Mouse (Mus musculus) heart, adult 2 months (tissue): Measurements from ENCODE around the gene Rpp21. TPM values are rescaled to one million over a fixed set of nuclear protein-coding genes. Genes with fewer than 3 reads are reported as not detected.
A peak's percentile ranks its signal among the peaks of the same experiment; 100 is the strongest.

Experiments used
- DNase-seq, 2 experiments: peaks; one replicate each; pipeline ENCODE4 v3.0.0; 2021
- H3K27ac ChIP-seq: fragments of 200-600 bp; 2 replicates; pipeline ENCODE4 v1.8.1; 2022
- H3K27me3 ChIP-seq: fragments of 200-500 bp; 2 replicates; pipeline ENCODE4 v1.6.1; 2012; ENCODE audit warnings: mild to moderate bottlenecking, low read length, inconsistent platforms, mixed read lengths; ENCODE audit not compliant: control insufficient read depth, insufficient read depth
- H3K36me3 ChIP-seq: fragments of 200-500 bp; 2 replicates; pipeline ENCODE4 v1.6.1; 2012; ENCODE audit warnings: low read length, inconsistent platforms; ENCODE audit not compliant: control insufficient read depth, insufficient read depth
- H3K4me1 ChIP-seq: fragments of 200-500 bp; 2 replicates; pipeline ENCODE4 v1.6.1; 2011; ENCODE audit warnings: low read length; ENCODE audit not compliant: control insufficient read depth, insufficient read depth
- H3K4me3 ChIP-seq: fragments of 200-600 bp; 2 replicates; pipeline ENCODE4 v1.8.1; 2022
- H3K79me2 ChIP-seq: fragments of 200-500 bp; replicated peaks from 2 replicates; pipeline ENCODE4 v1.6.1; 2012; ENCODE audit warnings: mild to moderate bottlenecking, inconsistent platforms, low read length, moderate library complexity, mixed read lengths; ENCODE audit not compliant: control insufficient read depth, insufficient read depth
- H3K9ac ChIP-seq: fragments of 200-500 bp; 2 replicates; pipeline ENCODE4 v1.6.1; 2012; ENCODE audit warnings: low read depth, mild to moderate bottlenecking, control low read depth, inconsistent platforms, low read length, mixed read lengths
- CTCF ChIP-seq: fragments of 200-600 bp; IDR thresholded peaks from 2 replicates; pipeline ENCODE4 v1.8.1; 2022; ENCODE audit warnings: antibody characterized with exemption, mild to moderate bottlenecking, moderate library complexity
- EP300 ChIP-seq: fragments of 200-500 bp; IDR thresholded peaks from 2 replicates; pipeline ENCODE4 v1.6.1; 2011; ENCODE audit warnings: low read depth, low read length, control low read depth; ENCODE audit not compliant: insufficient read depth
- POLR2A ChIP-seq: fragments of 200-500 bp; IDR thresholded peaks from 2 replicates; pipeline ENCODE4 v1.6.1; 2011; ENCODE audit warnings: mild to moderate bottlenecking, low read depth, low read length, control low read depth; ENCODE audit not compliant: insufficient read depth
- WGBS: fragments of 180-500 bp; shearing (Covaris S2); methylation state at CpG from one replicate; pipeline ENCODE4 v1.1.7; 2018; 5-methylcytosine and 5-hydroxymethylcytosine counted together
- intact Hi-C: fragments of 180-260 bp; cut with DNase I; formaldehyde crosslinking; loops from one replicate; pipeline ENCODE4 v1.15.1; 2025
- polyA plus RNA-seq: library from polyadenylated mRNA; depleted of rRNA; stranded (reverse); fragments of >200 nt; gene quantifications from 2 replicates; pipeline ENCODE4 v1.2.3, GENCODE M21; 2012
- total RNA-seq, 2 experiments: library from RNA; stranded (reverse); gene quantifications; 2 replicates each; pipeline ENCODE4 v1.2.3; 2021

Gene Rpp21
- total and polyA plus RNA-seq, 3 experiments = 35.5 to 59.1 (median 43.8) TPM

DNA sequence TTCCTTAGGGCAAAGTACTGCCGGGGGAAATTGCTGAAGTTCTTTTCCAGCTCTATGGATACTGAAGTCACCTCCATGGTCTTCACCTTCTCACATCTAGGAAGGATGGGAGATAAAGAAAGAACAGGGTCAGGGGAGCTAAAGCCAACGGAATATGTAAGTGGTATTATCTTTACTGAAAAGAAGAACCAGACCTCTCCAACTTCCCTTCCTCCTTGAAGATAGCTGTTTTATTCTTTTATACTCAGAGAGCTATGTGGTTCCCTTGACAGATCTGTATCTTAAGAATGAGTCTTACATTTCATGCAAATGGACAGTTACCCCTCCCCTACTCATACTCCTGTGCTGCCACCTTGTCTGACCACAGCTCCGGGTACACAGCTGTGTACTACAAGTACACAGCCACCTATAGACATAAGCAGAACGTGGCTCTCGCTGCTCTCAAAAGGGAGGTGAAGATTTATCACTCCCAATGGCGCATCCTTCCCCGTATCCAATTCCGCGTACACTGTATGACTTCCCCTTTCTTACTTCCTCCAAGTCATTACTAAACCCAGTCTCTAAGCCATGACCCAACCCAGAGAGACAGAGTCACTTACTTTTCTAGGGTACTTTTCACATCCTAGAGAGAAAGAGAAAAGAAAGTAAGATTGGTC, 3.8 kb upstream of the Rpp21 start:
- no peaks in the 10 kb centered on the region; the same call in 1 of the 2 replicates for H3K36me3 ChIP-seq
- 86% methylated on average over 9 of the region's 9 CpGs for WGBS

DNA sequence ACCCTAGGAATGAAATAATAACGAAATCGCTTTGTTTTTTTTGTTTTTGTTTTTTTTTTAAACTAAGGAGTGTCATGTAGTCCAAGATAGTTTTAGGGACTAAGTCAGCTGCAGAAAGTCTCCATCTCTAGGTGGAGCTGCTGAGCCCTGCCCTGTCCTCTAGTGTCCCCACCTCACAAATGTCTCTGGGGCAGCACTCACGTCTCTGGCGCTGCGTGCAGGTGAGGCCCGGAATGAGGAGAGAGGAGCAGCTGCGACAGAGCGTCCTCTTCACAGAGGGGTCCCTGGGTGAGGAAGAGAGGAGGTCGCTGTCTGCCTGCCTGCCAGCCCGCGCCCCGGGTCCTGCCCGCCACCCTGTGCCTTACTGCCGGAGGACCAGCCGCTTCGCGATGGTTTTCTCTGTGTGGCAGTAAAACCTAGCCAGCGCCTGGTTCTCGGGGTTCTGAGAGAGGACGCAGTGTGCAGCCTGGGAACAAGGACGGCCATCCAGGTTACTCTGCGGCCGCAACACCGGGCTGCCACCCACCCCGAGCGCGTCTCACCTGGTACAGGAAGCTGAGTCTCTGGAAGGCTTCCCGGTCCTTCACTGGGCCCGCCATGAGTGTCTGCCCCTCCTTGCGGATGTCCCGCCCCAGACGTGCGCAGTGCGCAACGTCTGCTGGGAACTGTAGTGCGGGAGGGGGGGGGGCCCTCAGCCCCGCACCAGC, 475 bp downstream of the Rpp21 start:
- H3K4me1 ChIP-seq = no peaks in the 10 kb centered on the region
- H3K36me3 ChIP-seq = no peaks in the 10 kb centered on the region
- under 1% methylated on average over 37 of the region's 37 CpGs for WGBS
- H3K4me3 ChIP-seq = peak overlapping the region; percentile 74
- H3K79me2 ChIP-seq = no peaks in the 10 kb centered on the region
- intact Hi-C loops = no loop called here
- H3K27ac ChIP-seq = peak overlapping the region; percentile 92
- no peaks in the 10 kb centered on the region for H3K27me3 ChIP-seq
- H3K9ac ChIP-seq = peak overlapping the region; percentile 81
- DNase-seq = peak; percentile 85 to 88
- peak; percentile 68 for TF ChIP-seq POLR2A
- TF ChIP-seq CTCF = peak; percentile 78
- TF ChIP-seq EP300 = 0 out of 2 replicates have a peak, but pooled peaks have one; percentile 34

More for the DNA sequence above, 3.8 kb upstream of the Rpp21 start:
- Histone ChIP-seq H3K27ac (no peak overlapping the region), H3K27me3 (no peaks in the 10 kb centered on the region), H3K79me2 (no peaks in the 10 kb centered on the region), H3K4me3 (no peak overlapping the region), H3K9ac (no peak overlapping the region), H3K4me1 (no peaks in the 10 kb centered on the region)
- TF ChIP-seq CTCF (no peak), EP300 (no peak), POLR2A (no peak)
- no peak for DNase-seq
- intact Hi-C loops = no loop called here

DNA sequence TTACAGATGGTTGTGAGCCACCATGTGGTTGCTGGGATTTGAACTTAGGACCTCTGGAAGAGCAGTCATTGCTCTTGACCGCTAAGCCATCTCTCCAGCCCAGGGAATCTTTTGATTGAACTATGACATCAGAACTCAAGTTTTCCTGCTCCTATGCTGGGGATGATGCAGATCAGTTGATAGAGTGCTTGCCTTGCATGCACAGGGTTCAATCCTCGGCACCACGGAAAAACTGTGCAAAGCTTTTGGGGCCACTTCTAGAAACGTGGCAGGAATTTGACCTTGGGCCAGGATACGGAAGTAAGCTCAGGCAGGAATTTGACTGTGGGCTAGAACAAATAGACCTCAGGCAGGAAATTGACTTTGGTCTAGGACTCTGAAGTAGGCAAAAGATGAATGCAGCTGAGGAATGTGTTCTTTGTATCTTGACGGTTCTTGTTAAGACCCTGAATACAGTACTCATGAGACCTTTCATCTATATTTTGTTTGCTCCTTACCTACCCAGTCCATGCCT, 4.7 kb downstream of the Rpp21 start:
- TF ChIP-seq CTCF (no peak), POLR2A (no peak), EP300 (no peak)
- Histone ChIP-seq H3K4me1 (no peaks in the 10 kb centered on the region; the same call in 1 of the 2 replicates), H3K9ac (no peak overlapping the region), H3K27ac (no peak overlapping the region), H3K36me3 (no peaks in the 10 kb centered on the region), H3K79me2 (no peaks in the 10 kb centered on the region), H3K27me3 (peaks cover 6% of the 10 kb centered on the region; the same call in 1 of the 2 replicates), H3K4me3 (no peak overlapping the region)
- intact Hi-C loops = no loop called here
- WGBS = 29% methylated on average over 6 of the region's 6 CpGs
- DNase-seq = no peak

DNA sequence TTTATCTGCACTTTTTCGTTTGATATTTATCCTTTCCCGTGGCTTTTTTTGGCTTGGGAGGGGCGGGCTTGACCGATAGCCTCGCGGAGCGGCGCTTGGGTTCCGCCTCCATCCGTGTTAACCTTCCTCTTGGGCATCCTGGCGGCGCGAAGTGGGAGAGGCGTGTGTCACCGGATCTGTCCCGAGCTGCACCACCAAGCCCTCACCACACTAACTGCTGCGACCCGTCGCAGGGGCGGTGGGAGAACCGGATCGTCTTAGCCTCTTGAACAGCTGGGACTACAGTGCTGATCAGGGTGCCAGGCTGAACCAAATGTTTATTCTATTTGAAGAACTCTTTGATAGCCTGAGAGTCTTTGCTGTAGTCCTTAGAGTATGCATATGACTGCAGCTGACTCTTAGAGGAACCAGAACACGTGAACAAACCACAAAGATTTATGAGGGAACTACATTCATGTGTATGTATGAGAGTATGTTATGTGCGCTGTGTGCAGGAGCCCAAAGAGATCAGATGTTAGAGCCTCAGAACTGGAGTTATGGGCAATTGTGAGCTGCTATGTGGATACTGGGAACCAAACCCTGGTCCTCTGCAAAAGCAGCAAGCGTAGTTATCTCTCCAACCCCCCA, 5.5 kb downstream of the Rpp21 start:
- no peak overlapping the region for H3K4me3 ChIP-seq
- DNase-seq = peak in 1 of 2 experiments; percentile 34
- no peak overlapping the region for H3K27ac ChIP-seq
- no peaks in the 10 kb centered on the region for H3K79me2 ChIP-seq
- H3K9ac ChIP-seq = no peak overlapping the region; the same call in 1 of the 2 replicates
- H3K36me3 ChIP-seq = no peaks in the 10 kb centered on the region
- intact Hi-C loops = no loop called here
- H3K27me3 ChIP-seq = peaks cover 8% of the 10 kb centered on the region
- 9% methylated on average over 25 of the region's 25 CpGs for WGBS
- TF ChIP-seq CTCF (no peak), EP300 (no peak), POLR2A (no peak)
- H3K4me1 ChIP-seq = no peaks in the 10 kb centered on the region; the same call in 1 of the 2 replicates

- DNase-seq = no peak
- Histone ChIP-seq H3K4me3 (no peak overlapping the region), H3K9ac (no peak overlapping the region), H3K27me3 (peaks cover 8% of the 10 kb centered on the region), H3K27ac (no peak overlapping the region), H3K36me3 (no peaks in the 10 kb centered on the region), H3K79me2 (no peaks in the 10 kb centered on the region), H3K4me1 (no peaks in the 10 kb centered on the region; the same call in 1 of the 2 replicates)
- 16% methylated on average over 33 of the region's 33 CpGs for WGBS
- TF ChIP-seq CTCF (no peak), EP300 (no peak), POLR2A (no peak)
- intact Hi-C loops = no loop called here
These were observed 9.0 kb downstream of the Rpp21 start for GRCm38 (mm10) chr17:36248886-36249285.

GRCm38 (mm10) chr17:36245741-36246140, 12.1 kb downstream of the Rpp21 start:
- Histone ChIP-seq H3K36me3 (no peaks in the 10 kb centered on the region), H3K4me3 (no peak overlapping the region), H3K79me2 (no peaks in the 10 kb centered on the region), H3K27me3 (peaks cover 7% of the 10 kb centered on the region), H3K27ac (no peak overlapping the region), H3K9ac (no peak overlapping the region), H3K4me1 (no peaks in the 10 kb centered on the region)
- no peak for DNase-seq
- intact Hi-C loops = no loop called here
- TF ChIP-seq EP300 (no peak), CTCF (peak; percentile 42)
- 78% methylated on average over 2 of the region's 2 CpGs for WGBS
